Comparison of ENCODE assay signal across 8 mouse cellular contexts in genomic region chr9:94539346-94539865, GRCm38 (mm10). TPM values are rescaled to one million over a fixed set of nuclear protein-coding genes. Genes with fewer than 3 reads are reported as not detected.
A peak's percentile ranks its signal among the peaks of the same experiment; 100 is the strongest.
DNase-seq lines count a peak whose midpoint lies in the region; ATAC-seq and TF ChIP-seq lines count a peak whose summit lies in the region.

No protein-coding gene starts in this region.

- H3K27me3 ChIP-seq in forebrain, embryonic 13.5 days = no peaks in the 10 kb centered on the region
- no peaks in the 10 kb centered on the region for H3K27me3 ChIP-seq in liver, embryonic 14.5 days (ENCODE audit: control insufficient read depth, insufficient read depth, low read length)

- peak overlapping the region; percentile 86; the same call in 1 of the 2 replicates for H3K9ac ChIP-seq in forebrain, embryonic 13.5 days
- H3K9ac ChIP-seq in liver, embryonic 14.5 days (replicated peaks) = peak overlapping the region; percentile 89

- H3K27ac ChIP-seq in forebrain, embryonic 13.5 days = no peak overlapping the region
- H3K27ac ChIP-seq in liver, embryonic 14.5 days = no peak overlapping the region

- no peak for TF ChIP-seq EP300 in liver, embryonic 14.5 days (IDR thresholded peaks at IDR 0.05; ENCODE audit: low read depth)

- DNase-seq in embryo, embryonic 10.5 days (ENCODE audit: low spot score) = peak; percentile 21
- no peak for DNase-seq in embryo, embryonic 9.5 days (ENCODE audit: extremely low spot score)
- peak; percentile 14 for DNase-seq in 3T3-L1 (ENCODE audit: low read depth, low spot score)
- DNase-seq in liver, embryonic 14.5 days (ENCODE audit: low read depth in 3 of 3, low spot score in 3 of 3) = no peak
- no peak for DNase-seq in adrenal gland, adult 8-10 months
- DNase-seq in urinary bladder, postnatal 25 days (ENCODE audit: low spot score) = no peak
- no peak for DNase-seq in layer of hippocampus, postnatal 10 days (ENCODE audit: low spot score in 2 of 2)

- H3K4me1 ChIP-seq in forebrain, embryonic 13.5 days = peaks cover 31% of the 10 kb centered on the region
- H3K4me1 ChIP-seq in liver, embryonic 14.5 days (replicated peaks; ENCODE audit: control insufficient read depth in 2 of 2, insufficient read depth in 2 of 2, low read length in 1 of 2) = peaks cover 9 to 13% of the 10 kb centered on the region in 2 experiments

- H3K4me2 ChIP-seq in forebrain, embryonic 13.5 days = peak overlapping the region; percentile 88
- H3K4me2 ChIP-seq in liver, embryonic 14.5 days (ENCODE audit: low read depth) = peak overlapping the region; percentile 98

- H3K4me3 ChIP-seq in forebrain, embryonic 13.5 days = peak overlapping the region; percentile 80
- H3K4me3 ChIP-seq in liver, embryonic 14.5 days (ENCODE audit: insufficient read depth in 1 of 2, low read depth in 2 of 2, low read length in 2 of 2) = peak overlapping the region in 1 of 2 experiments; percentile 88; a peak in 3 of 4 replicates

- 21% methylated on average over 8 of the region's 8 CpGs for WGBS in forebrain, embryonic 13.5 days
- WGBS in liver, embryonic 14.5 days (ENCODE audit: insufficient replicate concordance) = 47% methylated on average over 8 of the region's 8 CpGs

- ATAC-seq in forebrain, embryonic 13.5 days = no peak
- ATAC-seq in liver, embryonic 14.5 days (ENCODE audit: insufficient read depth) = no peak

- no peaks in the 10 kb centered on the region for H3K36me3 ChIP-seq in forebrain, embryonic 13.5 days (ENCODE audit: poor library complexity, severe bottlenecking)
- no peaks in the 10 kb centered on the region for H3K36me3 ChIP-seq in liver, embryonic 14.5 days (replicated peaks; ENCODE audit: control insufficient read depth, insufficient read depth, low read depth)

- no peaks in the 10 kb centered on the region for H3K9me3 ChIP-seq in forebrain, embryonic 13.5 days (replicated peaks)
- no peaks in the 10 kb centered on the region for H3K9me3 ChIP-seq in liver, embryonic 14.5 days (ENCODE audit: control insufficient read depth, low read length)

- TF ChIP-seq CTCF in liver, embryonic 14.5 days (IDR thresholded peaks at IDR 0.05; ENCODE audit: low read depth) = no peak

RNA-seq across cellular contexts. Expression of gene 1190002N15Rik, which starts 1.5 kb away (rescaled TPM):
- 4.3 and 4.4 TPM in 2 replicates for polyA plus RNA-seq in forebrain, embryonic 13.5 days (2015; fragmentation: Nextera tagmentation; extraction: Ambion mirVana)
- 5.8 and 7.9 TPM in 2 replicates for polyA plus RNA-seq in liver, embryonic 14.5 days (2012; rRNA removed)
- 5.2 and 8.9 TPM in 2 replicates for polyA plus RNA-seq in liver, embryonic 14.5 days (2014; fragmentation: Nextera tagmentation; extraction: Ambion mirVana)
- total RNA-seq in adrenal gland, adult 8-10 months (2022) = 10 to 100 TPM; 14.0 to 21.4 (median 17.1) TPM
- 10 to 100 TPM; 17.5 to 18.1 TPM for total RNA-seq in layer of hippocampus, postnatal 10 days (2021)

Comparison
In these comparisons a context has a peak if more than half of its experiments do, and no peak if none do; other contexts are left out.
1. DNase-seq: peak in embryo, embryonic 10.5 days (single experiment) and 3T3-L1 (single experiment); none in embryo, embryonic 9.5 days (single experiment), liver, embryonic 14.5 days (0 of 3), adrenal gland, adult 8-10 months (single experiment), urinary bladder, postnatal 25 days (single experiment) and layer of hippocampus, postnatal 10 days (0 of 2).